Mouse (Mus musculus): ENCODE results near the gene Eln. TPM values are rescaled to one million over a fixed set of nuclear protein-coding genes. Genes with fewer than 3 reads are reported as not detected.

Gene Eln
- polyA plus RNA-seq, 1 experiment, result 14.0 TPM

DNA sequence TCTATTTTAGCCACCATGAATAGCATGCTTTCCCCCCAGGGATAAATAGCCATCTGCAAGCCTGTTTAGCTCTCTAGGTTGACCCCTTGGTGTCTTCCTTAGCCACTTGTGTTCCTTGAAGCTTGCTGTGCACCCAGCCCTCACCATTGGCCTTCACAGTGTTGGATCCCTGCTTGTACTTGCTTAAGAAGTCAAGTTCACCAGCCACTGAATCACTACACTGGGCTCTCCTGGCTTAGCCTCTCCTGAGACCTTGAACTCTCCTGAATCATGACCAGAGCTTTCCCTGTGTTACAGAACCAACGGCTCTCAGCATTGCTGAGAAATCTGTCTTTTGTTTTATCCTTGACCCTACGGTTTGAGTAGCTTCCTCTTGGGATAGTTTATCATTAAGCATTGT, 33.0 kb upstream of the Eln start:
- TF ChIP-seq CTCF (IDR thresholded peaks at IDR 0.05; ENCODE audit: extremely low read depth, insufficient read length, insufficient replicate concordance, low read depth, low read length) (no peak), POLR2A (IDR thresholded peaks at IDR 0.05; ENCODE audit: low read depth, low read length) (no peak)
- 60% methylated on average over 2 of the region's 2 CpGs for WGBS
- H3K4me1 ChIP-seq (ENCODE audit: control insufficient read depth, insufficient read depth, insufficient read length, low read length), result no peaks in the 10 kb centered on the region; the same call in 1 of the 2 replicates
- no peaks in the 10 kb centered on the region for H3K27me3 ChIP-seq (ENCODE audit: control insufficient read depth, insufficient read depth, low read length)
- H3K4me3 ChIP-seq (ENCODE audit: low read depth, low read length), result no peak overlapping the region
- no peaks in the 10 kb centered on the region for H3K36me3 ChIP-seq (ENCODE audit: control insufficient read depth, insufficient read depth, low read length)
- no peak overlapping the region for H3K27ac ChIP-seq (ENCODE audit: insufficient read depth, low read depth, low read length)

DNA sequence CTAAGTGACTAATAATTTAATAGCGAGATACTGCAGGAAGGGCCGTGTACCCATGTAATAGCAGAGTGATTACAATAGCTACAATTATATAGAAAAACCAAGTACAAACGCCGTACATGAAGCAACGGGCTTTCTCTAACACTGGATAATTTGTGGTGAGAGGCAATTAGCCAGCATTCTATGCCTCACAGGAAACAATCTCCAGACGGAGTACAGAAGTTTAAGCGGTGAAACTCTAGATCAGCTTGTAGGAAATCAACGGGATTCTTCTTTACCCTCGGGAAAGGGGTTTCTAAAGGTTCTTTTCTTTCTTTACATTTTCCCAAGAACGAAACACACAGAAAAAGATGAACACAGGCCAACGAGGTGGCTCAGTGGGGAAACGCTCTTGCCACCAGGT, 29.4 kb upstream of the Eln start:
- Histone ChIP-seq H3K4me1 (ENCODE audit: control insufficient read depth, insufficient read depth, insufficient read length, low read length) (no peaks in the 10 kb centered on the region; the same call in 1 of the 2 replicates), H3K4me3 (ENCODE audit: low read depth, low read length) (no peak overlapping the region), H3K27me3 (ENCODE audit: control insufficient read depth, insufficient read depth, low read length) (no peaks in the 10 kb centered on the region), H3K36me3 (ENCODE audit: control insufficient read depth, insufficient read depth, low read length) (no peaks in the 10 kb centered on the region), H3K27ac (ENCODE audit: insufficient read depth, low read depth, low read length) (no peak overlapping the region)
- TF ChIP-seq POLR2A (IDR thresholded peaks at IDR 0.05; ENCODE audit: low read depth, low read length), result no peak
- TF ChIP-seq CTCF (IDR thresholded peaks at IDR 0.05; ENCODE audit: extremely low read depth, insufficient read length, insufficient replicate concordance, low read depth, low read length), result no peak
- 62% methylated on average over 12 of the region's 12 CpGs for WGBS

GRCm38 (mm10) chr5:134772522-134772921, 25.4 kb upstream of the Eln start:
- WGBS, result 86% methylated on average over 12 of the region's 12 CpGs

DNA sequence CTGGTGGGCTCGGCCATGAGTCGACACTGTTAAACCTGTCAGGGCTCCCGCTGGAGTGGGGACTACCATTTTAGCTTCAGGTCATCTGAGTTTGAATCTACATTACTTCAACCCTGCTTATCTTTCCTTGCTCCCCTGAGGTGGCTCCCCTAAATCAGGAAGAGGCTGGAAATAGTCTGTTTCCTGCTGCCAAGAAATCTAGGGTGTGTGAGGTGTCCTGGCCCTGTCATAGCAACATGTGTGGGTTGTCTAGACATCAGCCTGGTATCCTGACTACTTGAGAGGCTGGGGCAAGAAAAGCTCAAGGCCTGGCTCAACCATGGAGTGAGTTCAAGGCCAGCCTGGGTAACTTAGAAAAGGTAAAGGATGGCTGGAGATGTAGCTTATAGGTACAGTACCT, 24.6 kb upstream of the Eln start:
- Histone ChIP-seq H3K27ac (ENCODE audit: insufficient read depth, low read depth, low read length) (no peak overlapping the region), H3K36me3 (ENCODE audit: control insufficient read depth, insufficient read depth, low read length) (no peaks in the 10 kb centered on the region), H3K4me1 (ENCODE audit: control insufficient read depth, insufficient read depth, insufficient read length, low read length) (no peaks in the 10 kb centered on the region), H3K4me3 (ENCODE audit: low read depth, low read length) (no peak overlapping the region), H3K27me3 (ENCODE audit: control insufficient read depth, insufficient read depth, low read length) (no peaks in the 10 kb centered on the region)
- TF ChIP-seq POLR2A (IDR thresholded peaks at IDR 0.05; ENCODE audit: low read depth, low read length) (no peak), CTCF (IDR thresholded peaks at IDR 0.05; ENCODE audit: extremely low read depth, insufficient read length, insufficient replicate concordance, low read depth, low read length) (no peak)
- 67% methylated on average over 3 of the region's 3 CpGs for WGBS

More at GRCm38 (mm10) chr5:134772522-134772921, 25.4 kb upstream of the Eln start:
- H3K27me3 ChIP-seq (ENCODE audit: control insufficient read depth, insufficient read depth, low read length), result no peaks in the 10 kb centered on the region
- H3K36me3 ChIP-seq (ENCODE audit: control insufficient read depth, insufficient read depth, low read length), result no peaks in the 10 kb centered on the region
- no peaks in the 10 kb centered on the region for H3K4me1 ChIP-seq (ENCODE audit: control insufficient read depth, insufficient read depth, insufficient read length, low read length)
- no peak for TF ChIP-seq CTCF (IDR thresholded peaks at IDR 0.05; ENCODE audit: extremely low read depth, insufficient read length, insufficient replicate concordance, low read depth, low read length)
- no peak for TF ChIP-seq POLR2A (IDR thresholded peaks at IDR 0.05; ENCODE audit: low read depth, low read length)
- no peak overlapping the region for H3K4me3 ChIP-seq (ENCODE audit: low read depth, low read length)
- H3K27ac ChIP-seq (ENCODE audit: insufficient read depth, low read depth, low read length), result no peak overlapping the region

- Histone ChIP-seq H3K4me3 (ENCODE audit: low read depth, low read length) (no peak overlapping the region), H3K36me3 (ENCODE audit: control insufficient read depth, insufficient read depth, low read length) (no peaks in the 10 kb centered on the region), H3K4me1 (ENCODE audit: control insufficient read depth, insufficient read depth, insufficient read length, low read length) (peaks cover 7% of the 10 kb centered on the region; the same call in 1 of the 2 replicates), H3K27me3 (ENCODE audit: control insufficient read depth, insufficient read depth, low read length) (no peaks in the 10 kb centered on the region), H3K27ac (ENCODE audit: insufficient read depth, low read depth, low read length) (no peak overlapping the region)
- no peak for TF ChIP-seq POLR2A (IDR thresholded peaks at IDR 0.05; ENCODE audit: low read depth, low read length)
- no peak for TF ChIP-seq CTCF (IDR thresholded peaks at IDR 0.05; ENCODE audit: extremely low read depth, insufficient read length, insufficient replicate concordance, low read depth, low read length)
- 27% methylated on average over 7 of the region's 7 CpGs for WGBS
These were observed 22.1 kb upstream of the Eln start for GRCm38 (mm10) chr5:134769181-134769580.

DNA sequence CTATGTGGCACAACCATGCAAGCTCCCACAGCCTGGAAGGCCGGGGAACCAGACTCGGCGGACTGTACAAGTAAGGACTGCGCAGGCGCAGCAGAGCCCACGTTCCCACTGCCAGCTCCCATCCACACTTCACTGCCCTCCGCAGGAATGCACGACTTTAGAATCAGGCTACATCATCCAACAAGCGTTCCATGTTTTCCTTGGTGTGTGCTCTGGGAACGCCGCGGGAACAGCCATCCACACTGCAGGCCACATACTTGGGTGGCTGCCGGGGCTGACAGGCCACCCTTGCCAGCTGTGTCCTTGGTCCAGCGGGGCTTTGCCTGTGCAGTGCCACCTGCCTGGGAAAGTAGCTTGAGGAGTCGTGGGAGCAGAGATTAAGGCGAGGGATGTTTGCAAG, 18.3 kb upstream of the Eln start:
- TF ChIP-seq CTCF (IDR thresholded peaks at IDR 0.05; ENCODE audit: extremely low read depth, insufficient read length, insufficient replicate concordance, low read depth, low read length) (no peak), POLR2A (IDR thresholded peaks at IDR 0.05; ENCODE audit: low read depth, low read length) (no peak)
- H3K36me3 ChIP-seq (ENCODE audit: control insufficient read depth, insufficient read depth, low read length), result no peaks in the 10 kb centered on the region
- H3K4me3 ChIP-seq (ENCODE audit: low read depth, low read length), result no peak overlapping the region
- WGBS, result 82% methylated on average over 16 of the region's 16 CpGs
- no peaks in the 10 kb centered on the region for H3K27me3 ChIP-seq (ENCODE audit: control insufficient read depth, insufficient read depth, low read length)
- H3K27ac ChIP-seq (ENCODE audit: insufficient read depth, low read depth, low read length), result no peak overlapping the region
- H3K4me1 ChIP-seq (ENCODE audit: control insufficient read depth, insufficient read depth, insufficient read length, low read length), result peaks cover 7% of the 10 kb centered on the region; the same call in 1 of the 2 replicates

- 88% methylated on average over 9 of the region's 9 CpGs for WGBS
- Histone ChIP-seq H3K27me3 (ENCODE audit: control insufficient read depth, insufficient read depth, low read length) (no peaks in the 10 kb centered on the region), H3K4me3 (ENCODE audit: low read depth, low read length) (no peak overlapping the region), H3K27ac (ENCODE audit: insufficient read depth, low read depth, low read length) (no peak overlapping the region), H3K36me3 (ENCODE audit: control insufficient read depth, insufficient read depth, low read length) (no peaks in the 10 kb centered on the region), H3K4me1 (ENCODE audit: control insufficient read depth, insufficient read depth, insufficient read length, low read length) (peaks cover 7% of the 10 kb centered on the region; the same call in 1 of the 2 replicates)
- no peak for TF ChIP-seq POLR2A (IDR thresholded peaks at IDR 0.05; ENCODE audit: low read depth, low read length)
- no peak for TF ChIP-seq CTCF (IDR thresholded peaks at IDR 0.05; ENCODE audit: extremely low read depth, insufficient read length, insufficient replicate concordance, low read depth, low read length)
These were observed 16.2 kb upstream of the Eln start for GRCm38 (mm10) chr5:134763326-134763725.
